Mouse (Mus musculus) liver, adult (tissue): ENCODE results near the gene Gm36176.

ENCODE experiments used
- GATA4 ChIP-seq: IDR thresholded peaks from 2 replicates; pipeline ENCODE4 v1.6.1; 2014; ENCODE audit warnings: mild to moderate bottlenecking, low read length; ENCODE audit not compliant: insufficient replicate concordance

Gene Gm36176

DNA sequence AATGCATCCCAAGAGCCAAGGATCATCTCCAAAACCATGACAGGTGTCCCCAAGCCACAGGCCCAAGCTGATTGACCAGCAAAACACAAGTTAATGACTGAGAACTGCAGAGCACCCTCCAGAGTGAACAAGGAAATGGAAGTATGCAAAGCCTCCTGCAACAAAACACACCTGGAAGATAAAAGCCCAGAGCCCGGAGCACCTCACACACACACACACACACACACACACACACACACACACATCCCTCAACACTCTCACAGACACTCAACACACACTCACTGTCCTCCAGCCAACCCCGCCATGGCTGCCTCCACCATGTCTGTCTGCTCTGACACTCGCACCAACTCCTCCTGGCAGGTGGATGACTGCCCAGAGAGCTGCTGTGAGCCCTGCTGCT, at the start of gene Gm36176:
TSS of gene Gm36176 (plus strand) at position 301 of the 400 bp plus-strand sequence.
- TF ChIP-seq GATA4, result no peak

DNA sequence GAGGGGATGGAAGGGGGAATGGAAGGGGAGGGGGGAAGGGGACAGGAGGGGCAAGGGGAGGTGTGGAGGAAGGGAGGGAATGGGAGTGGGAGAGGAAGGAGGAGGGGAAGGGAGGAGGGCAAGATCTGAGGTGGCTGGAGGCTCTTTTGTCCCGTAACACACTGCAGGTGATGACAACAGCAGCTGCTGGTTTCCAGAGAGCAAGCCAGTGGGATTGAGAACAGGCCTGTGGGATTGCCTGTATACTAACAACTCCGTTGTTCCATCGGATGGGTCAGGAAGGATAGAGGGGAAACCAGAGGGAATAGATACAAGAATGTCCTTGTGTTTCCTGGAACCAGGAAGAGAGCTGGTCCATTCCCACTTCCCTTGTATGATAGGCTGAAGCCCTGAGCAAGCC, 48.9 kb upstream of the Gm36176 start:
- TF ChIP-seq GATA4, result no peak

DNA sequence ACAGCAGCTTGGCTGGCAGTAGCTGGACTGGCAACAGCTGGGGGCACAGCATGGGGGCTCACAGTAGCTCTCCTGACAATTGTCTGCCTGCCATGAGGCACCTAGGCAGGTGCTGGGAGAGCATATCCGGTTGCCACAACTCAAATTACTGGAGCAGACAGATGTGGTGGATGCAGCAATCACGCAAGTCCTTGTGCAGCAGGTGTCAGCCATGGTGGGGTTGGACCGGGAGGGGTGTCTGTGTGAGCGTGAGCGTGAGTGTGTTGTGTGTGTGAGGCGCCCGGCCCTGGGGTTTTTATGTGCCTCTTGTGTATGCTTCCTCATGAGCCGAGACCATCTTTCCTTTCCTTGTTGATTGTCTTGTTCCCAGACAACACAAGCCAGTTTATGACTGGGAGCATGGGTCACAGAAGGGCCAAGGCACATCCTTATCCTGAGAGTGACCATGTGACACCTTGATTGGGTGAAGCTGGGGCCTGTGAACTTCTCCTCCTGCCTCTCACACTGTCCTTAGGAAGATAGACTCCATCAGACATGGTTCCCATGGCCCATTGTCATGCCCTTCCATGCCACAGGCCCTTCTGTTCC, 47.6 kb upstream of the Gm36176 start, which contains the start of gene Gm19668:
TSS of gene Gm19668 (minus strand) at position 213 of the 588 bp plus-strand sequence.
- no peak for TF ChIP-seq GATA4

DNA sequence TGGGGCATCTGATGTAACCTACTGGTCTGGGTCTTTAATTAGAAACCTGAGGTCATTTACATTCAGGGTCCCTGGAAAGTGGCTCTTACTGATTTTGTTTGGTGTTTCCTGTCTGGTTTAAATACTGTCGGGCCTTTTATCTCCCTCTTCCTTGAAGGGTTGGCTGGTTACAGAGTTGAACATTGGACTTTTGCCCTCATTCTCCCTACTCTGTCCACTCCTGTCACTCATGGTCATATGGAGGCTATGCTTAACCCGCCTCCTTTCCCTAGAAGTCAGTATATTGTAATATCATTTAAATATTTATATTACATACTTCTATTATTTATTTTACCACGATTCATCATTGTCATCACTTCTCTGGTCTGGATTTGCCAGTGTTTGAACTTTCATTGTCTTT, 42.5 kb upstream of the Gm36176 start:
- TF ChIP-seq GATA4, result no peak

DNA sequence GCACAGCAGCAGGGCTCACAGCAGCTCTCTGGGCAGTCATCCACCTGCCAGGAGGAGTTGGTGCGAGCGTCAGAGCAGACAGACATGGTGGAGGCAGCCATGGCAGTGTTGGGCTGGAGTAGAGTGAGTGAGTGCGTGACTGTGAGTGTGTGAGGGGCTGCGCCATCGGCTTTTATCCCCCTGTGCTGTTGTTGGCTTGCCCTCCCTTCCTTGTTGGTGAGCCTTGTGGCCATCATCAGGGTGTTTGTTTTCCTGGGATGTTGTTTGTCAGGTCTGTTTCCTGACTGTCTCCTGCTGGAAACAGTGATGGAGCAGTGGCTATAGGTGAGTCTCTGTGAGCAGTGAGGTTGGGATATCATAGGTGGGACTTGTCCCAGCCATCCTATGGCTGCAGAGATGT, 34.9 kb upstream of the Gm36176 start, which contains the start of gene Gm9507:
TSS of gene Gm9507 (minus strand) at position 101 of the 400 bp plus-strand sequence.
- no peak for TF ChIP-seq GATA4

DNA sequence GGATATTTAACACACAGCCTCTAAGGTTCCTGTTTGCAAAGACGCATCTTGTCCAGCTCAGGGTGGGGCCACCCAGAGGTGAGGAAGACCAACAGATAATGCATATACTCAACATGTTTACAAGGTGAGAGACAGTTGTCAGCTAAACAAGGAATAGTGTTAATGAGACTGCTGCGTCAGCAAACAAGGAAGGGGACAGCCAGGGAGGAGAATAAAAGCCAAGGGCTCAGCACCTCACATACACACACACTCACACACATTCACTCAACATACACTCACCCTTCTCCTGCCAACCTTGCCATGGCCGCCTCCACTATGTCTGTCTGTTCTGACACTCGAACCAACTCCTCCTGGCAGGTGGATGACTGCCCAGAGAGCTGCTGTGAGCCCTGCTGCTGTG, 32.2 kb upstream of the Gm36176 start, which contains the start of gene Gm2696:
TSS of gene Gm2696 (plus strand) at position 301 of the 400 bp plus-strand sequence.
- TF ChIP-seq GATA4, result no peak

DNA sequence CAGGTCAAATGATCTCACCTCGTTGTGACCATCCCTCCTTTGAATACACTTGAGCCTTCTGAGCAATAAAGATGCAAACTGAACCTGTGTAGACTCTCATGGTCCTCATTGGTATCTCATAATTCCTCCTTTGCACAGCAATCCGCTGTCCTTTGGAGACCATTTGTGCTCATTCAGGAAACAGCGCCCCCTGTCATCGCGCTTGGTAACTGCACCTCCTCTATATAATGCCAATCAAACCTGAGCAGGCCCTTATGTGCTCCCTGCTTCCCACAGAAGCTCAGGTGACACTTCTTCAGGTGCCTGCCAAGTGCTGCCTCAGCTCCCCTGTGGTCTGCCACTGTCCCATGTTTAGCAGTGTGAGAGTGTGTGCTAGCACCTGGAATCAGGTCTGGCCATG, 31.1 kb upstream of the Gm36176 start:
- no peak for TF ChIP-seq GATA4

DNA sequence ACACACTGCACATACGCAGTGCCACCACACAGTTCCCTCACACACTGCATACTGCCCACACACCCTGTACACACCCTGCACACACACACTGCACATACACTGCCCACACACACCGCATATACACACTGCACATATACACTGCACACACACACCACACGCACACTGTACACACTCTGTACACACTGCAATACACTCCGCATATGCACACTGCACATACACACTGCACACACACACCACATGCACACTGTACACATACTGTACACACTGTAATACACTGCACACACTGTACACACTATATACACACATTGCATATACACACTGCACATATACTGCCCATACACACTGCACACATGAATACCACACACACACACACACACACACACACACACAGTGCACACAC, 28.1 kb upstream of the Gm36176 start:
- no peak for TF ChIP-seq GATA4

DNA sequence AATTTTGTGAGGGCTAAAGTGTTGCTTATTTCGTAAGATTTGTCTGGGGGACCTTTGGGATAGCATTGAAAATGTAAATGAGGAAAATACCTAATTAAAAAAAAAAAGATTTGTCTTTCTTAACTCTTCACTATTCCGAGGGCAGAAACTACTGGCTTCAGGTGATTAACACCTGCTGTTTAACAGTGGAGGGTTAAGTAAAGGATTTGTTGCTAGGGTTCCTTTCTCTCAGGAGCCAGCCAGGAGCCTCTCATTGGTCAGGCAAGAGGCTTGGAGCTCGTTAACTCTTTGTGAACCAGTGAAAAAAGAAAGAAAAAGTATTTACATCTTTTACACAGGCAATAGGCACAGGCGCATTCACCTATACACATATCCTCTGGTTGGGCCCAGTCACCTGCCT, 27.4 kb upstream of the Gm36176 start:
- no peak for TF ChIP-seq GATA4

DNA sequence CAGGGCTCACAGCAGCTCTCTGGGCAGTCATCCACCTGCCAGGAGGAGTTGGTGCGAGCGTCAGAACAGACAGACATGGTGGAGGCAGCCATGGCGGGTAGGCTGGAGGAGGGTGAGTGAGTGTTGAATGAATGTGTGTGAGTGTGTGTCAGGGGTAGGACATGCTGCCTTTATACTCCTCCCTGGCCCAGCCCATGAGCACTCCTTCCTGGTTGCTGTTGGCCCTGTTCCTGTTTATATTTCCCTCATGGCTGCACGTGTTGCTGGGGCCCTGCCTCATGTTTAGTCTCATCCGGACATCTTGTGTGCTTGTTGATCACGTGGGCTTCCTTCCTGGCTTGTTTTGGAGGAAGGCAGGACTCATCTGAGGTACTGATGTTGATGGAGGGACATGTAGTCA, 19.7 kb upstream of the Gm36176 start, which contains the start of gene Krtap10-4:
TSS of gene Krtap10-4 (minus strand) at position 145 of the 400 bp plus-strand sequence.
- no peak for TF ChIP-seq GATA4

DNA sequence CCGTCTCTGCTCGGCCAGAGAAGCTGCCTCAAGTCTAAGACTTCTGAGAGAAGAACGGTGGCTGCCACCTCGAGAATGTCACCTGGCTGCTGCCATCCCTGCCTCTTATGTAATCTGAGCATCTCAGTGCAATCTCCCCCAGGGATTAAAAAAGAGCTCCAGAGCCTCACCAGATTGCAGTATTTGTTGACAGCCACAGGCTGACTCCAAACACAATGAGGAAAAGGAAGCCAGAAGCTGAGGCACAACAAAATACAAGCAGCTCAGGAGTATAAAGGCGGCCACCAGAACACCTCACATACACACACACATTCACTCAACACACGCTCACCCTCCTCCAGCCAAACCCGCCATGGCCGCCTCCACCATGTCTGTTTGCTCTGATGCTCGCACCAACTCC, 11.0 kb upstream of the Gm36176 start, which contains the start of gene Krtap10-10:
TSS of gene Krtap10-10 (plus strand) at position 301 of the 400 bp plus-strand sequence.
- no peak for TF ChIP-seq GATA4

DNA sequence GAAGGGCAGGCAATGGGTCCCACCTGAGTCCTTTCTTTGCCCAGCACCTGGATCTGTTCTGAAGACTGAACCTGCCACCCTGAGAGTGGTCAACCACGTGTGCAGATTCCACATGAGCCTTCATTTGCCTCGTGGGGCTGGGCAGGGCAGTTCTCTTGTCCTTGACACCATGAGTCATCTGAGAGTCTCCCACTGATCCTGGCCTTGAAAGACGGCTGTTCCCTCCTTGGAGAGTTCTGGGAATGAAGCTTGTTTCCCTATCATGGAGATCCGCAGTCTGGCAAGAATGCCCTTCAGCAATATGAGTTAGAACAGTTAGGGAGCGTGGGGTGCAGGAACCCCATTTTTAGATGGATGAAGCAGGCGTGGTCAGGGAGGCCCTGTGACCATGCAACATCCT, 7.6 kb upstream of the Gm36176 start:
- TF ChIP-seq GATA4, result no peak

DNA sequence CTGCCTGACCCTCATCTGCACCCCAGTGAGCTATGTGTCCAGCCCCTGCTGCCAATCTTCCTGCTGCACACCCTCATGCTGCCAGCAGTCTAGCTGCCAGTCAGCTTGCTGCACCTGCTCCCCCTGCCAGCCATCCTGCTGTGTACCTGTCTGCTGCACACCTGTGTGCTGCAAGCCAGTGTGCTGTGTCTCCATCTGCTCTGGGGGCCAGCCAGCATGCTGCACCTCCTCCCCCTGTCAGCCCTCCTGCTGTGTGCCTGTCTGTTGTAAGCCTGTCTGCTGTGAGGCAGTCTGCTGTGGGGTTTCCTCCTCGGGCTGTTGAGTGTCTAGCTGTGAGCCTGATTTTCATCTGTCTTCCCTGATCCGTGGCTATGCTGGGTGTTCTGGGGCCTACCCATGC, 358 bp downstream of the Gm36176 start:
- TF ChIP-seq GATA4, result no peak

DNA sequence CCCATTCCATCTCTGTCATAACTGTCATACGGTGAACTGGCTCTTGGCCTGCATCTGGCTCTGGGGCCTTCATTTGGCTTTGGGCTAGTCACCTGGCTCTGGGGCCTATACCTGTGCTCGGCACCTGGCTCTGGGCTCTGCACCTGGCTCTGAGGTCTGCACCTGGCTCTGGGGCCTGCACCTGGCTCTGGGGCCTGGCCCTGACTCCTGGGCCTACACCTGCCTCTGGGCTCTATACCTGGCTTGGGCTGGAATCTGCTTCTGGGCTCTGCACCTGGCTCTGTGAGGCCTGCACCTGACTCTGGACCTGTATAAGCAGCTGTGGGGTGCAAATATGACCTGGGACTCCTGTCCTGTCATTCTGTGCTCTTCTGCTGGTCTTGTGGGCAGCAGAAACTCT, 935 bp downstream of the Gm36176 start:
- TF ChIP-seq GATA4, result no peak

DNA sequence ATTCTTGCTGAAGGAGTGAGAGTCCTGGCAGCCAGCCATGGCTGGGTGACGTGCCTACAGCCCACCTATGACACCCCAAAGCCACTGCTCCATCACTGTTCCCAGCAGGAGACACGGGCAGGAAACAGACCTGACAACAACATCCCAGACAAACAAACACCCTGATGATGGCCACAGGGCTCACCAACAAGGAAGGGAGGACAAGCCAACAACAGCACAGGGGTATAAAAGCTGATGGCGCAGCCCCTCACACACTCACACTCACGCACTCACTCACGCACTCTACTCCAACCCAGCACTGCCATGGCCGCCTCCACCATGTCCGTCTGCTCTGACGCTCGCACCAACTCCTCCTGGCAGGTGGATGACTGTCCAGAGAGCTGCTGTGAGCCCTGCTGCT, 6.0 kb downstream of the Gm36176 start, which contains the start of gene Gm10318:
TSS of gene Gm10318 (plus strand) at position 301 of the 400 bp plus-strand sequence.
- TF ChIP-seq GATA4, result no peak

DNA sequence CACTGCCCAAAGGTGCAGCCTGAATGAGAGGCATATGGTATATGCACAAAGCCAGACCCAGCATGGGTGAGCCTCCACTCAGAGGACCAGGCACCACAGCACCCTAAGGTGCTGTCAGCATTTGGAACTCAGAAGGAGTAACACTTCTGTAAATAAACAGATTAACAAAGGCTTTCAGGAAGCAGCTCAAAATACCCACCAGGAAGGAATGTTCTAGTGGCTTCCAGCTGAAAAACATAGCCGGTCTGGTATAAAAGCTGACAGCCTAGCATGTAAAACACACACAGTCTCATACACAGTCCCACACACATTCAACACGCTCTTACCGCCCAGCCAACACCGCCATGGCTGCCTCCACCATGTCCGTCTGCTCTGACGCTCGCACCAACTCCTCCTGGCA, 15.1 kb downstream of the Gm36176 start, which contains the start of gene Gm3285:
TSS of gene Gm3285 (plus strand) at position 301 of the 400 bp plus-strand sequence.
- no peak for TF ChIP-seq GATA4
